Mouse (Mus musculus): ENCODE data around the gene Ncapd2. TPM values are rescaled to one million over a fixed set of nuclear protein-coding genes. Genes with fewer than 3 reads are reported as not detected.

The Ncapd2 gene
- polyA plus RNA-seq, 1 experiment from 2014 or later, result 142 TPM

DNA sequence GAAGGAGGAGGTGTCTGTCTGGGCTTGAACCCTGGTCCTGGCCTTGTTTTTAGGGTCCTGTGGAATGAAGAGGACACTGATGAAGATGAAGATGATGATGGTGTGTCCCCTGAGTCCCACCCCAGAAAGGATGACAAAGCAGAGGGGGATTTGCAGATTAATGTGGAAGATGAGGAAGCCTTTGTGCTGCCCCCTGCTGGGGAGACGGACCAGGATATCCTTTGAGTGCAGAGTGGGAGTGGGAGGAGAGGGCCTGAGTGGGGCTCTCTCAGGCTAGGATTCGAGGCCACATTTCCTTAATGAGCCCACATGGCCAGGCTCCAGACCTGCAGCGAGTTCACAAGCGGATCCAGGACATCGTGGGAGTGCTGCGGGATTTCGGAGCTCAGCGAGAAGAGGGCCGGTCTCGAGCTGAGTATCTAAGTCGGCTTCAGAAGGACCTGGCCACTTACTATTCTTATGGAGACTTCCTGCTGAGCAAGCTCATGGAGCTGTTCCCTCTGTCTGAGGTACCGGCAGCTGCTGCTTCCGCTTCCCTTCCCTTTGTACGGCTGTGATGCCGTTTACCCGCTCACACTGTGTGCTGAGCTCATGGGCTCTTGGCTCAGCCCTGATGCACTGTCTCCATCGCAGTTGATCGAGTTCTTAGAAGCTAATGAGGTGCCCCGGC is 54.4 kb downstream of the Ncapd2 start:
- no peak overlapping the region for H3K27ac ChIP-seq
- H3K4me3 ChIP-seq, result no peak overlapping the region
- ATAC-seq (ENCODE audit: low FRiP score), result no peak
- 84% methylated on average over 19 of the region's 19 CpGs for WGBS
- peaks cover 9% of the 10 kb centered on the region for H3K4me1 ChIP-seq
- H3K4me2 ChIP-seq (replicated peaks), result no peak overlapping the region
- no peaks in the 10 kb centered on the region for H3K9me3 ChIP-seq (replicated peaks)
- peaks cover 82% of the 10 kb centered on the region for H3K36me3 ChIP-seq
- 0 out of 2 replicates have a peak overlapping the region, but pooled peaks have one; percentile 5 for H3K9ac ChIP-seq
- no peaks in the 10 kb centered on the region for H3K27me3 ChIP-seq

DNA sequence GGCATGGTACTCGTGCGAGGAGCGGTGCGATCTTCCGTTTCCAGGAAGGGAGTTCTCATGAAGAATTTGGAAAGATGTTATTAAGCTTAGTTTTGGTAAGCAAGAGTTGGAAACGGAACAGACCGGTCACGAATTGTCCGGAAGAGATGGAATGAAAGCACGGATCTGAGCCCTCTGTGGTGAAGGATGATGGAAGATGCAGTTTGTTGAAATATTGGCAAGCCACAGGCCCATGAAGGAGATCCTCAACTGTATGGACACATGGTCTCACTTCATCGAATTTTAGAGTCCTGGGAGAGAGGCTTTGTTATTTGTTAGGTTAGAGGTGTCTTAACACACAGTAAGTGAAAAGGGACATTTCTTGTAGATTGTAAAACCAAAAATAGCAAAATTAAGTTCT is 59.0 kb downstream of the Ncapd2 start:
- peaks cover 60% of the 10 kb centered on the region for H3K36me3 ChIP-seq
- H3K9me3 ChIP-seq (replicated peaks), result no peaks in the 10 kb centered on the region
- no peak for ATAC-seq (ENCODE audit: low FRiP score)
- 9% methylated on average over 11 of the region's 11 CpGs for WGBS
- H3K27ac ChIP-seq, result no peak overlapping the region
- H3K4me1 ChIP-seq, result peaks cover 12% of the 10 kb centered on the region
- H3K4me2 ChIP-seq (replicated peaks), result peak overlapping the region; percentile 73
- peak overlapping the region; percentile 65 for H3K4me3 ChIP-seq
- no peaks in the 10 kb centered on the region for H3K27me3 ChIP-seq
- H3K9ac ChIP-seq, result peak overlapping the region; percentile 60

DNA sequence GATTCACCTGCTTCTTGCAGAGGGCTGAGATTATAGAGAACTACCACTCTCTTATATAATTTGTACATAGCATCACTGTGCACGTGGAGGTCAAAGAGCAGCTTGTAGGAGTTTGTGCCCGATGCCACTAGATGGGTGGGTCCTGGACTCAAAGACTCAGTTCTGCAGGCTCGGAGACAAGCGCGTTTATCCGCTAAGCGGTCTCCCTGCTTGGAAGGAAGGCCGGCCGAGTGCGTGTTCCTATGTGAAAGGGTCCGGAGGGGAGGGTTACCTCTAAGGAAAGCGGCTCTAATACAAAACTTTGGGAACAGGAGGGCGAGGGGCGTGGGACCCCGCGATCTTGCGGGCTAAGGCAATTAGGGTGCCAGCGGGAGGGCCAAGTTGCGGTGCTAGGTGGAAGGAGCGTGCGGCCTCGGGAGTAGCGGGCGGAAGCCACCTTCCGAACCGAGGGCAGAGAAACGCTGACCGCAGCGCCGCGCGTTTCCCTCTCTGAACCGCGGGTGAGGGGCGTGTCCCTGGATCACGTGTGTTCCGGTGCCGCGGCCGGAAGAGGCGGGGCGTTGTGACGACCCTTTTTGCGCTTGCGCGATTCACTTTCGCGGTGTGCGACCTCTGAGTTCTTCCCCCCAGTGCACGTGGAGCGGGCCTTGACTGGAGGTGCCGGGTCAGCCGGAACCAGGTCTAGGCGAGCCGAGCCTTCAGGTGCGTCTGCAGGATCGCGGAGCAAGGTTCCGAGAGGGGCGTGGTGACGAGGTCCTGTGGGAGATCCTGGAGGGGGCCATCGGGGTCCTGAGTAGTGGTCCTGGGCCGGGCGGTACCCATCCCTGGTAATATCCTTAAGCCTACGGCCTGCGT is 60.0 kb downstream of the Ncapd2 start, which contains the start of gene Nop2:
Gene Nop2 (plus strand): TSS at position 608 of the 855 bp plus-strand sequence.
- Histone ChIP-seq H3K36me3 (peaks cover 60% of the 10 kb centered on the region), H3K9me3 (replicated peaks) (no peaks in the 10 kb centered on the region), H3K4me1 (peaks cover 12% of the 10 kb centered on the region), H3K4me2 (replicated peaks) (peak within 1 kb of the TSS; percentile 73), H3K4me3 (peak within 1 kb of the TSS; percentile 65), H3K9ac (peak within 1 kb of the TSS; percentile 60), H3K27me3 (no peaks in the 10 kb centered on the region), H3K27ac (peak within 1 kb of the TSS; percentile 85)
- under 1% methylated on average over 66 of the region's 66 CpGs for WGBS
- ATAC-seq (ENCODE audit: low FRiP score), result peak; percentile 93

DNA sequence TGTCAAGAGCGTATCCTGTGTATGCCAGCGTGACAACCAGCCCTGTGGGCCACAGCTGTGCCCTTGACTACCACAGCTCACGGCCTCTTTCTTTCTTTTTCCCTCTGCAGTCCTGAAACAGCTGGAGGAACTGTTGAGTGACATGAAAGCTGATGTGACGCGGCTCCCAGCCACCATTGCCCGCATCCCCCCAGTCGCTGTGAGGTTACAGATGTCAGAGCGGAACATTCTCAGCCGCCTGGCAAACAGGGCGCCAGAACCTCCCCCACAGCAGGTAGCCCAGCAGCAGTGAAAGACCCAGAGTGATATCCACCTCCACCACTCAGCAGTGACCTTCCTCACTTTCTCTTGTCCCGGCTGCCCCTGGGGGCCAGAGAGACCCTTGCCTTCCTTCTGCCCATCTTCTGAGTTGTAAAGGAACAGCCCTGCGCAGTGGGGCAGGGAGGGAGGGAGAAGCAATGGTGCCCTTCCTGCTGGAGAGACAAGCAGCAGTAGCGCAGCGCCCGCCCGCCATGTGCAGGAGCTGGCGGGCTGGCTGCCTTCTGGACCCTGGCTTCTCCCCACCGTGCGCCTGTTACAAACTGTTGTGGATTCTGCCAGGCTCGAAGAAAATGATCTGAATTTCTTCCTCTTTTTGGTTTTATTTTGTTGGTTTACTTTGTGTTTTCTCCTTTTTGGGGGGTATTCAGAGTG is 61.6 kb downstream of the Ncapd2 start:
- Histone ChIP-seq H3K9ac (no peak overlapping the region), H3K36me3 (peaks cover 62% of the 10 kb centered on the region), H3K4me2 (replicated peaks) (no peak overlapping the region), H3K9me3 (replicated peaks) (no peaks in the 10 kb centered on the region), H3K27me3 (no peaks in the 10 kb centered on the region), H3K4me1 (peaks cover 12% of the 10 kb centered on the region), H3K4me3 (no peak overlapping the region), H3K27ac (no peak overlapping the region)
- 81% methylated on average over 20 of the region's 20 CpGs for WGBS
- no peak for ATAC-seq (ENCODE audit: low FRiP score)

DNA sequence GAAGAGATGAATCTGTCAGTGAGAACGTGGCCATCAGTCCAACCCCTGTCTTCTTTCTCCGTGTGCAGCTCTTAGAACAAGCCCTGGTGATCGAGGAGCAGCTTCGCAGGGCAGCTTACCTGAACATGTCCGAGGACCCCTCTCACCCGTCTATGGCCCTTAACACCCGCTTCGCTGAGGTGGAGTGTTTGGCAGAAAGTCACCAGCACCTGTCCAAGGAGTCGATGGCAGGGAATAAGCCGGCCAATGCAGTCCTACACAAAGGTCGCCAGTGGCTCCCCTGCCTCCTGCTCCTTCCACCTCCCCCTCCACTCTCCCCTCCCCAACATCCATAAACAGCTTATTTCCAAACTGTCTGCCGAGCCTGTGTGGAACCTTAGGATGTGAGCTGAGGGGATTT is 62.8 kb downstream of the Ncapd2 start:
- no peak for ATAC-seq (ENCODE audit: low FRiP score)
- H3K27me3 ChIP-seq, result no peaks in the 10 kb centered on the region
- H3K27ac ChIP-seq, result no peak overlapping the region
- no peaks in the 10 kb centered on the region for H3K9me3 ChIP-seq (replicated peaks)
- H3K9ac ChIP-seq, result no peak overlapping the region
- 88% methylated on average over 12 of the region's 12 CpGs for WGBS
- no peak overlapping the region for H3K4me2 ChIP-seq (replicated peaks)
- H3K36me3 ChIP-seq, result peaks cover 62% of the 10 kb centered on the region
- peaks cover 12% of the 10 kb centered on the region for H3K4me1 ChIP-seq
- H3K4me3 ChIP-seq, result no peak overlapping the region

DNA sequence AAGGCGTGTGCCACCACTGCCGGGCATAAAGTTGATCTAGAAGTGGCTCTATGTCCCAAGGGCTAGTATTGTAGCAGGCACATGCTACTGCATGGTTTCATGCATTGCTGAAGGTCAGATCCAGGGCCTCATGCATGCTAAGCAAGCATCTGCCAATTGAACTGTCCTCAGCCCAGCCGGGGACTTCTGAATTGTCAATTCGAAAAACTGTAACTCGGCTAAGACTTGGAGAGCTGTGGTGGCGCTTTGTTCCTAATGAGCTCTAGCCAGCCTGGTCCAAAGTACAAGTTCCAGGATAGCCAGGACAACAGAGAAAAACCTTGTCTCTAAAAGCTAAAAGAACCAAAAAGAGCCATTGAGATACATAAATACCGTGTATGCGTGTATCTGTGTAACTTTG is 72.1 kb downstream of the Ncapd2 start:
- Histone ChIP-seq H3K4me3 (no peak overlapping the region), H3K27me3 (no peaks in the 10 kb centered on the region), H3K4me1 (no peaks in the 10 kb centered on the region), H3K4me2 (replicated peaks) (no peak overlapping the region), H3K27ac (no peak overlapping the region), H3K9ac (no peak overlapping the region), H3K9me3 (replicated peaks) (no peaks in the 10 kb centered on the region), H3K36me3 (peaks cover 95% of the 10 kb centered on the region)
- no peak for ATAC-seq (ENCODE audit: low FRiP score)
- WGBS, result 96% methylated on average over 8 of the region's 8 CpGs

Small RNA genes lying within 50 kb of the gene (microRNA-seq; reads per million reads assigned to microRNA genes)
- gene Mir3098, result 1.9 reads per million
- gene Mir8113, result not detected

Other genes with a start within 250 kb of the Ncapd2 start
- 99.5 and 101 TPM in 2 replicates for gene Cops7a, start 226.2 kb downstream of the Ncapd2 start, polyA plus RNA-seq (2016; fragmentation: Nextera tagmentation; extraction: Ambion mirVana)
- 8.6 and 8.9 TPM in 2 replicates for gene Pianp, start 195.0 kb downstream of the Ncapd2 start, polyA plus RNA-seq (2016; fragmentation: Nextera tagmentation; extraction: Ambion mirVana)
- 21.6 and 22.3 TPM in 2 replicates for gene Zfp384, start 182.6 kb downstream of the Ncapd2 start, polyA plus RNA-seq (2016; fragmentation: Nextera tagmentation; extraction: Ambion mirVana)
- 151 and 159 TPM in 2 replicates for gene Ing4, start 151.9 kb downstream of the Ncapd2 start, polyA plus RNA-seq (2016; fragmentation: Nextera tagmentation; extraction: Ambion mirVana)
- gene Acrbp, start 142.0 kb downstream of the Ncapd2 start, polyA plus RNA-seq (2016; fragmentation: Nextera tagmentation; extraction: Ambion mirVana), result 16.0 and 18.3 TPM in 2 replicates
- gene Lpar5, start 123.8 kb downstream of the Ncapd2 start, polyA plus RNA-seq (2016; fragmentation: Nextera tagmentation; extraction: Ambion mirVana), result 0.33 and 0.40 TPM in 2 replicates
- gene Chd4, start 95.7 kb downstream of the Ncapd2 start, polyA plus RNA-seq (2016; fragmentation: Nextera tagmentation; extraction: Ambion mirVana), result 131 and 133 TPM in 2 replicates
- gene Nop2, start 59.8 kb downstream of the Ncapd2 start, polyA plus RNA-seq (2016; fragmentation: Nextera tagmentation; extraction: Ambion mirVana), result 48.1 and 54.2 TPM in 2 replicates
- gene Iffo1, start 46.5 kb downstream of the Ncapd2 start, polyA plus RNA-seq (2016; fragmentation: Nextera tagmentation; extraction: Ambion mirVana), result 19.2 and 21.3 TPM in 2 replicates
- 1,498 and 1,567 TPM in 2 replicates for gene Gapdh, start 25.2 kb downstream of the Ncapd2 start, polyA plus RNA-seq (2016; fragmentation: Nextera tagmentation; extraction: Ambion mirVana)
- 163 and 165 TPM in 2 replicates for gene Mrpl51, start 100 bp upstream of the Ncapd2 start, polyA plus RNA-seq (2016; fragmentation: Nextera tagmentation; extraction: Ambion mirVana)
- gene Vamp1, start 23.9 kb upstream of the Ncapd2 start, polyA plus RNA-seq (2016; fragmentation: Nextera tagmentation; extraction: Ambion mirVana), result 5.9 and 6.0 TPM in 2 replicates
- gene Tapbpl, start 40.2 kb upstream of the Ncapd2 start, polyA plus RNA-seq (2016; fragmentation: Nextera tagmentation; extraction: Ambion mirVana), result 2.5 and 2.9 TPM in 2 replicates
- gene Cd27, start 45.3 kb upstream of the Ncapd2 start, polyA plus RNA-seq (2016; fragmentation: Nextera tagmentation; extraction: Ambion mirVana), result 1.6 and 1.9 TPM in 2 replicates
- 0.16 TPM in 1 of 2 replicates, not detected in the other for gene Tuba3a, start 94.3 kb upstream of the Ncapd2 start, polyA plus RNA-seq (2016; fragmentation: Nextera tagmentation; extraction: Ambion mirVana)
- 19.6 and 20.6 TPM in 2 replicates for gene Ltbr, start 122.2 kb upstream of the Ncapd2 start, polyA plus RNA-seq (2016; fragmentation: Nextera tagmentation; extraction: Ambion mirVana)
- gene Scnn1a, start 129.0 kb upstream of the Ncapd2 start, polyA plus RNA-seq (2016; fragmentation: Nextera tagmentation; extraction: Ambion mirVana), result 0.48 and 0.49 TPM in 2 replicates
- gene Tnfrsf1a, start 157.7 kb upstream of the Ncapd2 start, polyA plus RNA-seq (2016; fragmentation: Nextera tagmentation; extraction: Ambion mirVana), result 29.9 and 32.6 TPM in 2 replicates
- gene Plekhg6, start 189.1 kb upstream of the Ncapd2 start, polyA plus RNA-seq (2016; fragmentation: Nextera tagmentation; extraction: Ambion mirVana), result 0.18 and 0.22 TPM in 2 replicates

All from hindbrain, embryonic 12.5 days (tissue).